Mouse (Mus musculus): ENCODE measurements around the gene Radil.
A peak's percentile ranks its signal among the peaks of the same experiment; 100 is the strongest.

Radil gene

DNA sequence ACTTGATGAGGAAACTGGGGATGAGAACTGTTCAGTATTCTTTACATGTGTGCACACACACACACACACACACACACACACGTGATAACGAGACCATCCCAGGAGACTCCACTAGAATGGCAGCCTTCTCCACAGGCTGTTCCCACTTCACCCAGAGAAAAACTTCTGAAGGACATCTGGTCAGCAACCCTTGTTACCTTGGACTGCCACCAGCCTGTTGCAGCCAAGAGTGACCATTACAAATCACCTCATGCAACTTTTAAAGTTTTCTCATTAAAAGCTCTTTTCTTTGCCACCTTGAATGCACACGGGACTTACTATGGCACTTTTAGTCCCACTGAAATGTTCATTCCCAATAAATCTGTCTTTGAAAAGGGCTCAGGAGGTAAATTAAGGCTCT, 13.6 kb downstream of the Radil start:
- DNase-seq (ENCODE audit: low spot score), result no peak

- no peak for DNase-seq (ENCODE audit: low spot score)
Observed at GRCm38 (mm10) chr5:142535388-142535787, 15.5 kb downstream of the Radil start.

DNA sequence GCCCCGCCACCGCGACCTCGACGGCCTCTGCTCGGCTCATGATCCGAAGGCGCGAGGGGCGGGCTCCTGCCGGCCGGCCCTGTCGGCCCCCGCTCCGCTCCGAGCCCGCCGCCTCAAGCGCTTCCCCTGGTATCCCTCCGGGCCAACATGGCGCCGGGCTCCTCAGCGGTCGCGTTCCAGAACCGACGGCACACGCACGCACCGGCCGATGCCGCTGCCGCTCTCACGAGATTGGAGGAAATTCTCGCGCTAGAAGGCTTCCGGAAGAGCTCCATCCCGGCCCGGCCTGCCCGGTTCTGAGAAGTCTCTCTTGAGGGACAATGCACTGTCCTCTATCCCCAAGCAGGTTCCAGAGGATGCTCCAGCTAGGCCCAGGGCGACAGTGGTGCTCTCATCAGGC, 21.0 kb downstream of the Radil start, which contains the start of gene Papolb:
Gene Papolb, minus strand, starts transcription at position 162 of the 400 bp plus-strand sequence.
- no peak for DNase-seq (ENCODE audit: low spot score)

GRCm38 (mm10) chr5:142524711-142525464, 26.0 kb downstream of the Radil start:
- DNase-seq (ENCODE audit: low spot score), result no peak

DNA sequence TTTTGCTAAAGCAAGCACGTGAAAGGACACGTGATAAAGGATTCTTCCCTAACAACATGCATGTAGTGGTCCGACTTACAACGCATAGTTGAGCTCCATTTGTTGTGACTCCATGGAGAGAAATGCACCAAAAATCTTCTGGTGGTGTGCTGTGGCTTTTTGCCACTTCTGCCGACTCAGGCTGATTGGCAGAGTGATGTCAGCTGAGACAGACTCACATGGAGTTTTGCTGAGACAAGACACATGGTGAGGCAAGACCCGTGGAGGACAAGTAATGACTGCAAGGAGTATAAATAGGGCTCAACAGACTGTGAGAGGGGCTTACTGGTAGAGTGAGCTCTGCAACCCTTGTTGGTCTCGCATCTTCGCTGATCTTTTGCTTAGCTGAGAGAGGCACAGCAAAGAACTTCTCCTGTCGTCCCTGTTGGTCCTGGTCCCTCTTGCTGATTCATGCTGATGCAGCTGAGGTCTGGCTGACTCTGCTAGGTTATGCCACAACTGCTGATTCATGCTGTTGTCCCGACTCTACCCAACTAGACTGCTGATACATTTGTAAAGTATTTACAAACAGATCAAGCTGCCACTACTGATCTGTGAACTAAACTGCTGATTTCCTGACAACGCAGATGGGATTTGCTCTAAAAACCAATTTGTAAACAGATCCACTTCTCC, 29.6 kb downstream of the Radil start:
- DNase-seq (ENCODE audit: low spot score), result no peak

DNA sequence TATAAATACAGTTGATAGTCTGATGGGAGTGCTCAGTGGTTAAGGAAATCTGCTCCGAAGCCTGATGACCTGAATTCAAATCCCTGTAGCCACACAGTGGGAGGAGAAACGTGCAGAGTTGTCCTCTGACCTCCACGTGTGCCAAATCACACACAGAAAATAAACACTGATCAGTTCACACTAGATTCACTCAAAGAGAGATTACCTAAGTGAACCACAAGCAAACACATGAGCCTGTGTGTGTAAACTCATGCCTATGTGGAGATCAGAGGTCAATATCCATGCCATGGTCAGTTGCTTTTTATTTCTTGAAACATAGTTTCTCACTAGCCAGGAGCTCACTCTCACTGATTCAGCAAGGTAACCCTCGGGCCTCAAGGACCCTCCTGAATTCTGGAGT, 30.5 kb downstream of the Radil start:
- no peak for DNase-seq (ENCODE audit: low spot score)

DNA sequence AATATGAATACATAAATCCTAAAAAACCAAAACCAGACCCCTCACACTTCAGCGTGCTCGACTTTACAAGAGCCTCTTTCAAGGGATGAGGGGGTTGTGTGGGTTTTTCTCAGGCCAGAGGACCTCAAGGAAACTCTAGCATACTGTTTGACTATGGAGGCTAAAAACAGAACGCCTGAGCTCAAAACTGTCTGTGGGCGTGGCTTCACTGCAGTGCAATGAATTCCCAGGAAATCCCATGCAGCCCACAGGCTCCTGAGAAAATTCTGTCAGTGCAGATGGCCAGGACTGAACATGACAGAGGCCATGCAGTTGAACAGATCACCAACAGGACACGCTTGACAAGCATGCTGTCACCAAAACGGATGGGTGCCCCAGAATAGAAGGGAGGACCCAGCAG, 31.9 kb downstream of the Radil start:
- DNase-seq (ENCODE audit: low spot score), result no peak

DNA sequence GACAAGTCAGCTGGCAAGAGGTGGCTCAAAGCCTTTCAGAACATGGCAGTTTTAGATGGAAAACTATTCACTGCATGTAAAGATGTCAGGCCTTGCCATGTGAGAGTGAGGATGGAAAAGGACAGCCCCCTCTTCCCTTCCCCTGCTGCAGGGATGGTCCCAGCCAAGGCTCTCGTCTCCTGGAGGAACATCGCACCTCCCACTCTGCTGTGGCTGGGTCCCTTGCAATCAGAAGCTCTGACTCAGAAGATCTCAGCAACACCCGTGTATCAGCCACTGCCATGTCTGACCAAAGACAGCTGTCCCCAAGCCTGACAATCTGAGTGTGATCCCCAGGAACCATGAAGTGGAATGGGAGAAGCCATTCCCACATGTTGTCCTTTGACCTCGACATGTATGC, 38.8 kb downstream of the Radil start:
- no peak for DNase-seq (ENCODE audit: low spot score)

GRCm38 (mm10) chr5:142510061-142510414, 40.9 kb downstream of the Radil start:
- DNase-seq (ENCODE audit: low spot score), result no peak

- no peak for DNase-seq (ENCODE audit: low spot score)
Observed at GRCm38 (mm10) chr5:142509141-142510060, 41.5 kb downstream of the Radil start.

DNA sequence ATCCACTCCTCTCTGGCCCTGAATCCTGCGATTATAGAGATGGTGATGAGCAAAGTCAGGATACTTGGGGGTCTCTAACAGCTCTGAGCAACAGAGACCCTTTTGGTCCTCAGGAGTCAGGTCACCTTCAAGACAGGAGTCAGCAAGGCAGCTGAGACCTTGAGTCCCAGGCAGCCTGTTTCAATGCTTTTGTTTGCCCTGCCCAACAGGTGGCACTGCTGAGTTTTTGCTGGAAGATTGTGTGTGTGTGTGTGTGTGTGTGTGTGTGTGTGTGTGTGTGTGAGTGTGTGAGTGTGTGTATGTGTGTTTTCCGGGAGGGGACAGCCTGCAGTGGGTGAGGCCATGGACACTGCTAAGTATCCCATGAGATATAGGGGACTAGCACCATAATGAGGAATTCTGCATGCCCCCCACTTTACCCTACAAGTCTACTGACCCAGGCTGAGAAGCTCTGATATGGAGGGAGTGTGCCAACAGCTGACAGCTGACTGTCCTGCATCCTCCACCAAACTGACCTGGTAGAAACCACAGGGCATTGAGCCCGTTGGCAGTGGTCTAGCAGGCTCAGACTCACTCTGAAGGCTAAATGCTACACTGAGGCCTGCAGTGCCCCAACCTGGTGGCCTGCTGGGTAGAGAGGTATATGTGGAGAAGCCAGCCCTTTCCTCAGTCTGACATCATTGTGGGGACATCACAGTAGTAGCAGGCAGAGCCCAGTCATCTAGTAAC, 45.0 kb downstream of the Radil start:
- no peak for DNase-seq (ENCODE audit: low spot score)

DNA sequence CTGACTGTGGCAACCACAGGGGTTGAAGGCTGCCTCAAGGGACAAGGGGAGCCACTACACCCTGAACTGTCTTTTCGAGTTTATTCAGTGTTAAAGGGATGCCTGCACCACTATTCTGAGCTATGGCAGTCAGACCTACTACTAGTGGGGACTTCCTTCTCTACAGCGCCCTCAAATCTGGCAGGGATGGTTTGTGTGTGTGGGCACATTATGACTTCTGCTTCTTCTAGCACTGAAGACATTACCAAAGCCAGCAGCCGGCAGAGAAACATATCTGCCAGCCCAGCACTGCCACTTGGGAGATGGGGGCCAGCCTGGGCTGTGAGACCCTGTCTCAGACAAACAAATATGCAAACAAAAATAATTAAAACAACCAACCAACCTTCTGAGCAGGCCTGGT, 46.7 kb downstream of the Radil start:
- no peak for DNase-seq (ENCODE audit: low spot score)

- DNase-seq (ENCODE audit: low spot score), result peak; percentile 85
Observed at GRCm38 (mm10) chr5:142502414-142502813, 48.5 kb downstream of the Radil start.

GRCm38 (mm10) chr5:142500918-142501317, 50.0 kb downstream of the Radil start:
- DNase-seq (ENCODE audit: low spot score), result no peak

DNA sequence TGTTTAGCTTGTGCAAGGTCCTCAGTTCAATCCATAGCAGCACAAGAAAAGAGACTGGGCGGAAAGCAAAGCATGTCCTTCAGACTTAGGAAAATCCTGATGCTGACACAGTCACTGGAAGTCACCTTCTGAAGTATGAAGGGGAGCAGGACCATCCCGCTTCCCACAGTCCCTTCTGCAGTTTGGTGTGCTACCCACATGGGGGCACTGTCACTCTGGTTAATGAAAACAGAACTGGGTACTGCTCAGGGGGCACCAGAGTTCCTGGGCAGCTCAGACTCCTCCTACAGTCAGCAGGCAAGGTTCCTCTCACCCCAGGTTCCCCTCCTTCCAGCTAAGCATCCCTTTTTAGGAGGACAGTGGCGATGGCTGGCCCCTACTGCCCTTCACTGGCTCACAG, 51.9 kb downstream of the Radil start:
- DNase-seq (ENCODE audit: low spot score), result peak; percentile 77

DNA sequence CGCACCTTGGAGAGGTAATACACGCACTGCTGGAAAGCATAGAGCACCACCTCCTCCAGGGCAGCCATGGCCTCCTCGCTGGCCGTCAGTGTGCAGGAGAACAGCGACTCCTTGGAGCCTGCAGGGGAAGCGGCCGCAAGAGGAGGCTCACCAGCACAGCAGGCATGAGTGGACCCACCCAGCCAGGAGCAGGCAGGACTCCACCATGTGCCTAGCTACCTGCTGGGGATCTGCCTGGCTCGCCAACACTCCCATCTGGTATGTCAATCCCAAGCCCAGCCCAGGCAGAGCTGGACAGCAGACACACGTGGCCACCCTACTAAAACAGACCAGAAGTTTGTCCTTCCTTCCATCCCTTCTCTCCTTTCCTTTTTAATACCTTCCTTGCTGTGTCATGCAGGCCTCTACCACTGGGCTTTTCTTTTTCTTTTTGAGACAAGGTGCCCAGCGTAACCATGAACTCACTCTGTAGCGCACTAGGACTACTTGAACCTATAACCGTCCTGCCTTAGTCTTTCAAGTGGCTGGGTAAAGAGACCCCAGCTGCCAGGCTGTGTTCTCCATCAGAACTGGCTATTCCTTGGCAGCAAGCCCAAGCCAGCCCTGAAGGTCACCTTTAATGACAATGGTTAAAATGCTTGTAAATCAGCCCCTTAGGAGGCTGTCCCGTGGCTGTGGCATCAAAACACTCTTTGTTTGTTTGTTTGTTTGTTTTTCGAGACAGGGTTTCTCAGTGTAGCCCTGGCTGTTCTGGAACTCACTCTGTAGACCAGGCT, 55.4 kb downstream of the Radil start:
- no peak for DNase-seq (ENCODE audit: low spot score)

GRCm38 (mm10) chr5:142493307-142493706, 57.6 kb downstream of the Radil start:
- DNase-seq (ENCODE audit: low spot score), result no peak

- no peak for DNase-seq (ENCODE audit: low spot score)
Observed at GRCm38 (mm10) chr5:142489955-142490707, 60.8 kb downstream of the Radil start.

- no peak for DNase-seq (ENCODE audit: low spot score)
Observed at GRCm38 (mm10) chr5:142486654-142487053, 64.2 kb downstream of the Radil start.

GRCm38 (mm10) chr5:142483581-142483980, 67.3 kb downstream of the Radil start:
- no peak for DNase-seq (ENCODE audit: low spot score)
